Mouse (Mus musculus) cortical plate, adult 2 months (tissue): ENCODE data around the gene Zik1.

Experiments
- CTCF ChIP-seq: fragments of 200-500 bp; IDR thresholded peaks from 2 replicates; pipeline ENCODE4 v1.5.1; 2011; ENCODE audit warnings: mild to moderate bottlenecking, control low read depth, low read length; ENCODE audit not compliant: insufficient read depth; ENCODE audit errors: extremely low read depth
- POLR2A ChIP-seq: fragments of 200-500 bp; IDR thresholded peaks from 2 replicates; pipeline ENCODE4 v1.6.1; 2011; ENCODE audit warnings: mild to moderate bottlenecking, low read length, control low read depth; ENCODE audit not compliant: insufficient read depth; ENCODE audit errors: extremely low read depth

DNA sequence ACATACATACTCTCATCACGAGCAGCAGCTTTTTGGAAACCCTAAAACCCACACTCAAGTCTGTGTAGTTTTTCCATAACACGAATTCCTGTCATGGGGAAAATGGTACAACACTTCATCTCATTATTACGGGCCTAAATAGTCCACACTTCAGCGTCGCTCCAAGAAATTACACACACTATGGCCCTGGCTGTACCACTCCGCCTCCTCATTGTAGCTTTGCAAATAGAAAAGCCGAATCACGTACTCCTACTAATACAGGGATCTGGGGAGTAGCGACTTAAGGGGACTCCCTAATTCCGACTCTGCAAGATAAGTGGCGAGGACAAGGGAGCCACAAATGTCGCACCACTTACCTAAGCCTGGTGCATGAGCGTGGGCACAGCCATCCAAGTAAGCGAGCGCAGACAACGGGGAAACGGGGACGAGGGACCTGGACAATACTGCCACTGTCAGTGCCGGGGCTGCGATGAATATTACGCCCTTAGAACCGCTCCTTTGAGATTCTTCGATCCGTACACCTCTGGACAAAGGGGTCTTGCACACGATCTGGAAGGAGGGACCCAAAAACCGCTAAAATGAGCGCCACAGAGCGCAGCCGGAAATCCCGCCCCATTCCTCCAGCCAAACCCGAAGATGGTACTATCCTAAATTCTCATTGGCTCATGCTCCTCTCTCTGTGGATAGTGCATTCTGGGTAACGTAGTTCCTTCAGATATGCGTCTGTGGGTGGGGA, at the start of gene Zik1:
- TF ChIP-seq CTCF = no peak
- no peak for TF ChIP-seq POLR2A
